Mouse (Mus musculus) liver, embryonic 14.5 days (tissue): ENCODE data around the gene Commd2. TPM values are rescaled to one million over a fixed set of nuclear protein-coding genes. Genes with fewer than 3 reads are reported as not detected.
A peak's percentile ranks its signal among the peaks of the same experiment; 100 is the strongest.

Experiments
- ATAC-seq: fragments of 200-750 bp; cut with Nextera tagmentation; 2 replicates; pipeline ENCODE4 v1.8.0; 2017; ENCODE audit warnings: moderate number of reproducible peaks, mild to moderate bottlenecking, moderate library complexity; ENCODE audit not compliant: insufficient read depth
- DNase-seq, 3 experiments: peaks; one replicate each; pipeline ENCODE4 v3.0.0-alpha.2; 2012 to 2013; ENCODE audit warnings: low read depth in 3 of 3, low spot score in 3 of 3
- H3K27ac ChIP-seq: fragments of 300-500 bp; sonication (generic); 2 replicates; pipeline ENCODE4 v1.5.1; 2014; ENCODE audit warnings: moderate library complexity, mild to moderate bottlenecking, control low read depth, inconsistent platforms
- H3K27me3 ChIP-seq: fragments of 300-500 bp; sonication (generic); 2 replicates; pipeline ENCODE4 v1.6.1; 2014; ENCODE audit warnings: mild to moderate bottlenecking, low read length, moderate library complexity; ENCODE audit not compliant: control insufficient read depth, insufficient read depth
- H3K36me3 ChIP-seq: fragments of 300-500 bp; sonication (generic); replicated peaks from 2 replicates; pipeline ENCODE4 v1.6.1; 2014; ENCODE audit warnings: low read depth; ENCODE audit not compliant: control insufficient read depth, insufficient read depth
- H3K4me1 ChIP-seq, 2 experiments: fragments of 200-500 bp in 1 of 2; fragments of 300-500 bp in 1 of 2; sonication (generic) in 1 of 2; replicated peaks; 2 replicates each; pipeline ENCODE4 v1.6.1; 2012 to 2014; ENCODE audit warnings: antibody characterized with exemption in 1 of 2, inconsistent platforms in 1 of 2, low read length in 1 of 2; ENCODE audit not compliant: control insufficient read depth in 2 of 2, insufficient read depth in 2 of 2
- H3K4me2 ChIP-seq: fragments of 300-500 bp; sonication (generic); 2 replicates; pipeline ENCODE4 v1.6.1; 2014; ENCODE audit warnings: low read depth, mild to moderate bottlenecking, control low read depth, moderate library complexity
- H3K4me3 ChIP-seq, 2 experiments: fragments of 200-500 bp in 1 of 2; fragments of 300-500 bp in 1 of 2; sonication (generic) in 1 of 2; 2 replicates each; pipeline ENCODE4 v1.5.1; 2012 to 2014; ENCODE audit warnings: low read depth in 2 of 2, low read length in 2 of 2, mild to moderate bottlenecking in 2 of 2, control low read depth in 1 of 2, inconsistent platforms in 1 of 2, moderate library complexity in 1 of 2; ENCODE audit not compliant: insufficient read depth in 1 of 2
- H3K9ac ChIP-seq: fragments of 300-500 bp; sonication (generic); replicated peaks from 2 replicates; pipeline ENCODE4 v1.6.1; 2014; ENCODE audit warnings: mild to moderate bottlenecking, control low read depth, moderate library complexity
- H3K9me3 ChIP-seq: fragments of 300-500 bp; sonication (generic); 2 replicates; pipeline ENCODE4 v1.6.1; 2016; ENCODE audit warnings: low read length, mixed read lengths; ENCODE audit not compliant: control insufficient read depth
- CTCF ChIP-seq: IDR thresholded peaks from 2 replicates; pipeline ENCODE4 v1.5.1; 2016; ENCODE audit warnings: antibody characterized with exemption, low read depth, control low read depth
- EP300 ChIP-seq: IDR thresholded peaks from 2 replicates; pipeline ENCODE4 v1.6.1; 2016; ENCODE audit warnings: antibody characterized with exemption, low read depth
- WGBS: fragments of 180-500 bp; shearing (Covaris S2); extraction: QIAGEN DNeasy Blood & Tissue Kit; methylation state at CpG from one replicate; pipeline ENCODE4 v1.1.7; 2014; ENCODE audit not compliant: insufficient replicate concordance; 5-methylcytosine and 5-hydroxymethylcytosine counted together
- polyA plus RNA-seq, 2 experiments: library from polyadenylated mRNA; depleted of rRNA in 1 of 2; stranded (reverse) in 1 of 2; unstranded in 1 of 2; fragments of >200 nt; fragmentation: Nextera tagmentation in 1 of 2; extraction: Ambion mirVana in 1 of 2; gene quantifications; 2 replicates each; pipeline versions ENCODE4 v1.2.1 to v1.2.3; 2012 to 2014

Commd2 gene
- polyA plus RNA-seq (2012; rRNA removed), result 13.8 and 19.5 TPM in 2 replicates
- polyA plus RNA-seq (2014; fragmentation: Nextera tagmentation; extraction: Ambion mirVana), result 42.2 and 43.6 TPM in 2 replicates

DNA sequence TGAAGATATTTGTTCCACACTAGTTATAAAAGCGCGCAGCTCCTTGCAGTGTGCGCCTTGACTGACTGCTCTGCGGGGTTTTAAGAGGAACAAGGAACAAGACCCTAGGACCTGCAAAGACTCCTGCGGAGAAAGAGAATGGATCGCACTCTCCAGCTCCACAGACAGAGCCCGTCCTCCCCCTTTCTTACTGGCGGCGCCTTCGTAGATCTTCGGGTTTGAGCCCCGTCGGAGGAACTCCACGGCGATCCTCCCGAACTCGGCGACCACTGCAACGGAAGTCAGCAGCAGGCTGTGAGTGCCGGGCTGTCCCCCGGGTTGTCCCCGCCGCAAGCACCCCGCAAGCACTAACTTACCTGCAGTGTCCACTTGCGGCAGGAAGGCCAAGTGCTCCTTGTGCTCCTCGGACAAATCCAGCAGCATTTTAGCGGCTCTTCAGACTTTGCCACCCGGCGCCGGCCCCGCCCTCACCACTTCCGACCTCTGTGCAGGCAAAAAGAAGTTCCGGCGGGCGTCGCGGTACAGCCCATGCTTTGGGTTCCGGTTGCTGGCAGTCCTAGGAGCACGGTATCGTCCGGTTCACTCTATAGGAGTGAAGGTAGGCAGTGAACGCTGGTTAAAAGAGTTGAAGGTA is at the start of gene Commd2:
Commd2 (minus strand) TSS at position 485 of the 634 bp plus-strand sequence.
- Histone ChIP-seq H3K36me3 (peaks cover 6% of the 10 kb centered on the region; the same call in 1 of the 2 replicates), H3K4me1 (0 out of 4 replicates have a peak, but pooled peaks cover 0 to 2% of the 10 kb centered on the region in 2 experiments), H3K27ac (peak within 1 kb of the TSS; percentile 31), H3K27me3 (no peaks in the 10 kb centered on the region), H3K9ac (peak within 1 kb of the TSS; percentile 93), H3K9me3 (no peaks in the 10 kb centered on the region), H3K4me2 (peak within 1 kb of the TSS; percentile 73), H3K4me3 (peak within 1 kb of the TSS; percentile 85)
- WGBS, result under 1% methylated on average over 42 of the region's 42 CpGs
- DNase-seq, result peak; percentile 68 to 72 (median 68)
- ATAC-seq, result peak; percentile 93
- TF ChIP-seq EP300 (no peak), CTCF (no peak)

DNA sequence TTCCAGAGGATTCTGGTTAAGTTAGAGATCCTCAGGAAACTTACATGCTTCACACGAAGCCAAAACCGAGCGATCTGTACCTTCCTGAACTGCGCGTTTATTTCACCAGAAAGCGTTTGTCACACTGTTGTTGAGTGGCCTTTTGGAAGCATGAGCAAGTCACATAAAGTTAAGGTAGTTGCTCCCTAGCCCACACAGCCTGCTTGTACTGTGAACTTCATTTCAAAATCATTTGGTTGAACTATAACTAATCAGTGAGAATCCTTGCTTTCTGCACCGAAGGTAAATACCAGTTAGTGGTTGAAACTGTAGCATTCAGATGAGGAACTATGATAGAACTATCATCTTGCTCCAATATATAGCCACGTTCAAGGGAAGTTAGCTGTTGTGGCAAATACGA is 45.3 kb upstream of the Commd2 start:
- H3K9ac ChIP-seq, result no peak overlapping the region
- H3K27ac ChIP-seq, result peak overlapping the region; percentile 60; the same call in 1 of the 2 replicates
- peaks cover 0 to 9% of the 10 kb centered on the region in 2 experiments; a peak in 1 of 4 replicates for H3K4me1 ChIP-seq
- 63% methylated on average over 9 of the region's 9 CpGs for WGBS
- H3K4me2 ChIP-seq, result no peak overlapping the region
- DNase-seq (no peak), ATAC-seq (0 out of 2 replicates have a peak, but pooled peaks have one; percentile 60)
- TF ChIP-seq EP300, result no peak
- TF ChIP-seq CTCF, result no peak
- H3K9me3 ChIP-seq, result no peaks in the 10 kb centered on the region
- H3K27me3 ChIP-seq, result no peaks in the 10 kb centered on the region
- no peak overlapping the region for H3K4me3 ChIP-seq
- H3K36me3 ChIP-seq, result no peaks in the 10 kb centered on the region

DNA sequence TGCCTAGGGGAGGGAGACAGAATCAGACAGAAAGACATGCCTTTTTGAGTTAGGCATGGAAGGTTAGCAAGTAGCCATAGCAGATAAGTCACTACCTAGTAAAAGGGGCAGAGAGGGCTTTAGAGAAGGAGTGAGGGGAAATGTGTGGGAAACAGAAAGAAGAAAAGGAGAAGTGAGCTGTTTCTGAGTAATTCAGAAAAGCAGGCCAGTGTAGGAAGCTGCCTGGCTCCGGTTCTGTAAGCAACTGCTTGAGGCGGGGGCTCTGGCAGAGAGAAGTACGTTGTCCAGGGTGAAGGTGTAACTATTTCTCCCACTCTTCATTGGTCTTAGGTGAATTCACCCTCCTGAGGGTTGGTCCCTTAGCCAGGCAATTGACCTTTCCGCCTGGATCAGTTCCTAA is 44.7 kb upstream of the Commd2 start:
- no peak overlapping the region for H3K4me2 ChIP-seq
- H3K27ac ChIP-seq, result peak overlapping the region; percentile 60
- ATAC-seq (no peak), DNase-seq (no peak)
- H3K4me3 ChIP-seq, result no peak overlapping the region
- WGBS, result 52% methylated on average over 4 of the region's 4 CpGs
- no peaks in the 10 kb centered on the region for H3K9me3 ChIP-seq
- TF ChIP-seq CTCF (no peak), EP300 (no peak)
- no peaks in the 10 kb centered on the region for H3K27me3 ChIP-seq
- no peaks in the 10 kb centered on the region for H3K36me3 ChIP-seq
- H3K4me1 ChIP-seq, result peaks cover 0 to 9% of the 10 kb centered on the region in 2 experiments; a peak in 1 of 4 replicates
- H3K9ac ChIP-seq, result no peak overlapping the region

DNA sequence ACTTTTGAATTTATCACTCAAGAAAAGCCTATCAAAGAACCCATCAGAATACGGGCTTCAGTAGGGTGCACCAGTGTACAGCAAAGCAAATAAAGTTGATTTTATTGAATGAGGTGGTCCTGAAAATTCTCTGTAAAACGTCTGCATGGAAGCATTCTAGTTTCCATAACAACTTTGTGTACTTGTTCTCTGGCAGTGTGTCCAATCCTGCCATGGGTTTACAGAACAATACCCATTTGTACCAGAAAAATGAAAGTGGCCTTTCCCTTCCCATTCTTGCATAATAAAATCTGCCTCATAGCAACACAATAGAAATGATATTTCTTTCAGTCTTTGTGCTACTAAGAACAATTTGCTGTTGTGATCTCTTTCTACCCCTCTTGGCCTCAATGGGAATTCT is 41.2 kb upstream of the Commd2 start, which contains the start of gene Ankub1:
Ankub1 (minus strand) TSS at position 81 of the 400 bp plus-strand sequence.
- H3K4me3 ChIP-seq, result no peak within 1 kb of the TSS
- no peak within 1 kb of the TSS for H3K27ac ChIP-seq
- WGBS, result 33% methylated on average over 2 of the region's 2 CpGs
- no peaks in the 10 kb centered on the region for H3K36me3 ChIP-seq
- no peak for TF ChIP-seq EP300
- no peak for TF ChIP-seq CTCF
- peaks cover 0 to 9% of the 10 kb centered on the region in 2 experiments; a peak in 1 of 4 replicates for H3K4me1 ChIP-seq
- H3K9me3 ChIP-seq, result no peaks in the 10 kb centered on the region
- no peak for ATAC-seq
- no peak for DNase-seq
- no peak within 1 kb of the TSS for H3K4me2 ChIP-seq
- no peak within 1 kb of the TSS for H3K9ac ChIP-seq
- no peaks in the 10 kb centered on the region for H3K27me3 ChIP-seq

DNA sequence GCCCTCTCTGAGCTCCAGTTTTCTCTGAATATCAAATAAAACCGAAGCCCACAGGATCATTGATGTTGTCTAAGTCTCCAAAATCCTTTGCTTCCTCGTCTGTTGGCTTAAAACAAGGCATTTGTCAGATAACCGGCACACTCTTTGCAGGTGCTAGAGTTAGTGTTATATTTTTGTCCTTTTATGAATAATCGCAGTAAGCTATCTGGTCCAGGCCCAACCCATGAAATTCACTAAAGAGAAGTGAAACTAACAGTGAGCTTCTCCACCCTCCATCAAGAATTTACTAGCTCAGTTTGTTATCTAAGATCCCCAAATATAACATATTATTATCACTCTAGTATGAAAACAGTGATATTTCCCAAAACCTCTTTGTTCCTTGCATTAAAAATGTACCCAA is 40.3 kb upstream of the Commd2 start:
- TF ChIP-seq CTCF, result no peak
- no peak for TF ChIP-seq EP300
- H3K36me3 ChIP-seq, result no peaks in the 10 kb centered on the region
- 58% methylated on average over 4 of the region's 4 CpGs for WGBS

More for the DNA sequence above, 40.3 kb upstream of the Commd2 start:
- H3K9me3 ChIP-seq, result no peaks in the 10 kb centered on the region
- ATAC-seq, result no peak
- no peak for DNase-seq
- no peak overlapping the region for H3K4me3 ChIP-seq
- H3K4me1 ChIP-seq, result peaks cover 0 to 8% of the 10 kb centered on the region in 2 experiments; a peak in 1 of 4 replicates
- H3K27me3 ChIP-seq, result no peaks in the 10 kb centered on the region
- H3K4me2 ChIP-seq, result no peak overlapping the region
- H3K9ac ChIP-seq, result no peak overlapping the region
- H3K27ac ChIP-seq, result no peak overlapping the region
